Comparison of ENCODE assay signal across 11 mouse cellular contexts in the genomic region with DNA sequence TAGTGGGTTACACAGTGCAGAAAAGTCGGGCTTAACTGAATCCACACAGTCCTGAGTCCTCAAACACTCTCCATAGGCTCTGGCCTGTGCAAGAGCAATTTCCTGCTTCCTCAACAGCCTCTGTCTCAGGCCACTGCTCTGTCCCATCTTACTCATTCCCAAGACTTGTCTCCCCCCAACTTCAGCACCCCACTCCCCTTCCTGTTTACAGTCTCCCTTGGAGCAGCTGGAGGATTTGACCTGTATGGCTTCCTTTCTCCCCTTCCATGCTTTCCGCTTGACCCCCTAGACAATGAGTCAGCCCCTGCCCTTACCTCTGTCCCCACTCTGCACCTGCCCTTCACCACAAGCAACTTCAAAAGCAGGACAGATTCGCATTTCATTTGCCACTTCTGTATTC.
A peak's percentile ranks its signal among the peaks of the same experiment; 100 is the strongest.
DNase-seq lines count a peak whose midpoint lies in the region; ATAC-seq and TF ChIP-seq lines count a peak whose summit lies in the region.
"Had no signal": no experiment of that assay in that cellular context is flagged by ENCODE, and none has a peak within 500 bp of the region (broad histone marks: within the 10 kb centered on the region; RNA-seq: fewer than 3 reads in every experiment).

No protein-coding gene starts in this region.

- 70% methylated on average over 3 of the region's 3 CpGs for WGBS in heart, embryonic 15.5 days
- 69% methylated on average over 3 of the region's 3 CpGs for WGBS in heart, embryonic 10.5 days
- 70% methylated on average over 3 of the region's 3 CpGs for WGBS in lung, embryonic 14.5 days
- 50% methylated on average over 3 of the region's 3 CpGs for WGBS in lung, adult 2 months
- 64% methylated on average over 3 of the region's 3 CpGs for WGBS in stomach, postnatal 0 days

- no peaks in the 10 kb centered on the region for H3K9me3 ChIP-seq in heart, embryonic 15.5 days (replicated peaks)
- H3K9me3 ChIP-seq in heart, embryonic 10.5 days = no peaks in the 10 kb centered on the region
- H3K9me3 ChIP-seq in lung, embryonic 14.5 days (ENCODE audit: low read depth, low read length) = no peaks in the 10 kb centered on the region
- H3K9me3 ChIP-seq in stomach, postnatal 0 days (ENCODE audit: control insufficient read depth, low read length) = no peaks in the 10 kb centered on the region

- H3K4me2 ChIP-seq in heart, embryonic 15.5 days = no peak overlapping the region
- no peak overlapping the region for H3K4me2 ChIP-seq in lung, embryonic 14.5 days
- no peak overlapping the region for H3K4me2 ChIP-seq in stomach, postnatal 0 days (replicated peaks; ENCODE audit: low read depth)

- ATAC-seq in heart, embryonic 15.5 days (replicated peaks; ENCODE audit: insufficient number of reproducible peaks, insufficient read depth, low FRiP score, low read depth) = peak; percentile 50
- ATAC-seq in lung, embryonic 14.5 days (ENCODE audit: insufficient read depth) = peak; percentile 83
- ATAC-seq in stomach, postnatal 0 days (ENCODE audit: low FRiP score, low TSS enrichment) = 0 out of 2 replicates have a peak, but pooled peaks have one; percentile 40

- no peak for TF ChIP-seq EP300 in stomach, postnatal 0 days (optimal IDR thresholded peaks at IDR 0.05)

- H3K36me3 ChIP-seq in heart, embryonic 15.5 days = no peaks in the 10 kb centered on the region
- H3K36me3 ChIP-seq in heart, embryonic 10.5 days = peaks cover 8% of the 10 kb centered on the region
- peaks cover 15% of the 10 kb centered on the region for H3K36me3 ChIP-seq in lung, embryonic 14.5 days (ENCODE audit: insufficient read depth)
- no peaks in the 10 kb centered on the region for H3K36me3 ChIP-seq in stomach, postnatal 0 days (ENCODE audit: control insufficient read depth, insufficient read depth, low read length)

- peaks cover 6% of the 10 kb centered on the region; the same call in 1 of the 2 replicates for H3K4me1 ChIP-seq in heart, embryonic 15.5 days (replicated peaks)
- no peaks in the 10 kb centered on the region for H3K4me1 ChIP-seq in heart, embryonic 10.5 days
- peaks cover 3% of the 10 kb centered on the region; the same call in 1 of the 2 replicates for H3K4me1 ChIP-seq in lung, embryonic 14.5 days (ENCODE audit: insufficient read depth)
- peaks cover 22% of the 10 kb centered on the region for H3K4me1 ChIP-seq in lung, adult 2 months (ENCODE audit: control insufficient read depth, insufficient read depth, low read length)
- H3K4me1 ChIP-seq in stomach, postnatal 0 days (replicated peaks; ENCODE audit: control insufficient read depth, insufficient read depth) = no peaks in the 10 kb centered on the region

- no peak for TF ChIP-seq CTCF in lung, embryonic 14.5 days (IDR thresholded peaks at IDR 0.05; ENCODE audit: low read depth)
- TF ChIP-seq CTCF in lung, adult 2 months (IDR thresholded peaks at IDR 0.05; ENCODE audit: insufficient read depth, low read length) = no peak
- TF ChIP-seq CTCF in stomach, postnatal 0 days (IDR thresholded peaks at IDR 0.05; ENCODE audit: low read depth) = no peak

- no peak overlapping the region for H3K9ac ChIP-seq in heart, embryonic 15.5 days
- H3K9ac ChIP-seq in lung, embryonic 14.5 days = no peak overlapping the region
- H3K9ac ChIP-seq in stomach, postnatal 0 days (ENCODE audit: low read length) = no peak overlapping the region

- DNase-seq in heart, embryonic 10.5 days (ENCODE audit: low spot score) = no peak
- peak; percentile 46 for DNase-seq in lung, embryonic 14.5 days
- no peak for DNase-seq in lung, adult 2 months
- DNase-seq in kidney, postnatal 4 days = peak; percentile 14 to 22
- no peak for DNase-seq in stomach, postnatal 0 days (ENCODE audit: low spot score)
- DNase-seq in MN1 (ENCODE audit: low spot score) = no peak
- DNase-seq: adrenal gland, postnatal 10 days; embryo, embryonic 11 days; gastrocnemius, postnatal 36 days had no signal

- peak overlapping the region; percentile 51 for H3K27ac ChIP-seq in heart, embryonic 15.5 days
- H3K27ac ChIP-seq in heart, embryonic 10.5 days = no peak overlapping the region
- peak overlapping the region; percentile 70; the same call in 1 of the 2 replicates for H3K27ac ChIP-seq in lung, embryonic 14.5 days (ENCODE audit: low read depth)
- H3K27ac ChIP-seq in stomach, postnatal 0 days (replicated peaks) = no peak overlapping the region
- H3K27ac ChIP-seq: macrophage had no signal

- no peaks in the 10 kb centered on the region for H3K27me3 ChIP-seq in heart, embryonic 15.5 days
- no peaks in the 10 kb centered on the region for H3K27me3 ChIP-seq in heart, embryonic 10.5 days (ENCODE audit: insufficient read depth, poor library complexity, severe bottlenecking)
- no peaks in the 10 kb centered on the region for H3K27me3 ChIP-seq in lung, embryonic 14.5 days (ENCODE audit: insufficient read depth, low read length)
- H3K27me3 ChIP-seq in stomach, postnatal 0 days (ENCODE audit: control insufficient read depth, insufficient read depth, low read length) = no peaks in the 10 kb centered on the region

- H3K4me3 ChIP-seq in heart, embryonic 15.5 days = no peak overlapping the region
- H3K4me3 ChIP-seq in heart, embryonic 10.5 days = no peak overlapping the region
- H3K4me3 ChIP-seq in lung, embryonic 14.5 days (ENCODE audit: low read depth, low read length) = no peak overlapping the region
- no peak overlapping the region for H3K4me3 ChIP-seq in lung, adult 2 months (replicated peaks; ENCODE audit: extremely low read depth, low read depth, low read length)
- H3K4me3 ChIP-seq in stomach, postnatal 0 days (ENCODE audit: low read depth, low read length) = no peak overlapping the region

- no peak for TF ChIP-seq POLR2A in lung, adult 2 months (IDR thresholded peaks at IDR 0.05; ENCODE audit: borderline replicate concordance, extremely low read depth, low read depth, low read length)

Comparison
In these comparisons a context has a peak if more than half of its experiments do, and no peak if none do; other contexts are left out.
1. H3K27ac ChIP-seq: peak in heart, embryonic 15.5 days (single experiment) and lung, embryonic 14.5 days (single experiment); none in heart, embryonic 10.5 days (single experiment) and stomach, postnatal 0 days (single experiment).
2. DNase-seq: peak in lung, embryonic 14.5 days (single experiment) and kidney, postnatal 4 days (2 of 2); none in heart, embryonic 10.5 days (single experiment), lung, adult 2 months (single experiment), stomach, postnatal 0 days (single experiment) and MN1 (single experiment).
3. Peak in every context shown above with its lines, with median percentiles within 50 percentile points of each other: ATAC-seq.